Comparison of ENCODE assay signal across 25 mouse cellular contexts in genomic region chr14:121706482-121706901, GRCm38 (mm10).
DNase-seq lines count a peak whose midpoint lies in the region; ATAC-seq and TF ChIP-seq lines count a peak whose summit lies in the region.
"Had no signal": no experiment of that assay in that cellular context is flagged by ENCODE, and none has a peak within 500 bp of the region (broad histone marks: within the 10 kb centered on the region; RNA-seq: fewer than 3 reads in every experiment).

No protein-coding gene starts in this region.

- POLR2A ChIA-PET in Patski (lab: Charles Lee) = no interaction called here

- in situ Hi-C loops in Patski (cut with MboI; ENCODE audit: low pct_unique_long_range_greater_than_20kb) = no loop called here

- no peak overlapping the region for H3K4me2 ChIP-seq in heart, embryonic 11.5 days
- H3K4me2 ChIP-seq in forebrain, embryonic 11.5 days (ENCODE audit: low read depth, low read length, severe bottlenecking) = no peak overlapping the region
- H3K4me2 ChIP-seq: heart, embryonic 13.5 days; hindbrain, embryonic 14.5 days; liver, embryonic 11.5 days; midbrain, embryonic 13.5 days had no signal

- no peaks in the 10 kb centered on the region for H3K36me3 ChIP-seq in heart, embryonic 10.5 days
- no peaks in the 10 kb centered on the region for H3K36me3 ChIP-seq in heart, embryonic 11.5 days (ENCODE audit: control insufficient read depth, insufficient read depth, low read length)
- H3K36me3 ChIP-seq in forebrain, embryonic 11.5 days (ENCODE audit: control insufficient read depth, insufficient read depth, low read length) = no peaks in the 10 kb centered on the region
- H3K36me3 ChIP-seq: heart, embryonic 13.5 days; midbrain, embryonic 13.5 days had no signal

- CTCF ChIA-PET in Patski (lab: Charles Lee) = interaction anchor here (1.9 kb wide), 1 partner anchor 20 kb away, joined by 5 read pairs; no protein-coding TSS in a partner anchor

- intact Hi-C loops in heart, postnatal 25 days (cut with DNase I) = no loop called here

- TF ChIP-seq CTCF in layer of hippocampus, adult 2 months (conservative IDR thresholded peaks at IDR 0.05) = no peak
- TF ChIP-seq CTCF in Patski (IDR thresholded peaks at IDR 0.05) = no peak

- WGBS in heart, embryonic 10.5 days = 70% methylated on average over 3 of the region's 3 CpGs
- WGBS in heart, embryonic 11.5 days (ENCODE audit: insufficient replicate concordance) = 67% methylated on average over 3 of the region's 3 CpGs
- 77% methylated on average over 3 of the region's 3 CpGs for WGBS in forebrain, embryonic 11.5 days

- H3K27ac ChIP-seq in heart, embryonic 10.5 days = no peak overlapping the region
- no peak overlapping the region for H3K27ac ChIP-seq in heart, embryonic 11.5 days (ENCODE audit: low read depth, low read length)
- peak overlapping the region; percentile 37; the same call in 1 of the 2 replicates for H3K27ac ChIP-seq in layer of hippocampus, adult 2 months
- no peak overlapping the region for H3K27ac ChIP-seq in forebrain, embryonic 11.5 days (ENCODE audit: low read depth, low read length)
- H3K27ac ChIP-seq: heart, embryonic 13.5 days; hindbrain, embryonic 14.5 days; midbrain, embryonic 13.5 days had no signal

- no peaks in the 10 kb centered on the region for H3K27me3 ChIP-seq in heart, embryonic 10.5 days (ENCODE audit: insufficient read depth, poor library complexity, severe bottlenecking)
- no peaks in the 10 kb centered on the region for H3K27me3 ChIP-seq in heart, embryonic 11.5 days (ENCODE audit: control insufficient read depth, insufficient read depth, low read length)
- no peaks in the 10 kb centered on the region for H3K27me3 ChIP-seq in Patski
- H3K27me3 ChIP-seq in forebrain, embryonic 11.5 days (ENCODE audit: control insufficient read depth, insufficient read depth, low read length) = no peaks in the 10 kb centered on the region
- H3K27me3 ChIP-seq: heart, embryonic 13.5 days had no signal

- no peak overlapping the region for H3K9ac ChIP-seq in heart, embryonic 11.5 days (ENCODE audit: low read depth, low read length)
- H3K9ac ChIP-seq in forebrain, embryonic 11.5 days (ENCODE audit: low read length) = no peak overlapping the region
- H3K9ac ChIP-seq: heart, embryonic 13.5 days; hindbrain, embryonic 14.5 days; midbrain, embryonic 13.5 days had no signal

- ATAC-seq in heart, embryonic 11.5 days (replicated peaks; ENCODE audit: insufficient number of reproducible peaks, low FRiP score, low TSS enrichment) = no peak
- peak; percentile 21 for ATAC-seq in Patski
- no peak for ATAC-seq in forebrain, embryonic 11.5 days (replicated peaks; ENCODE audit: low FRiP score)
- ATAC-seq: forebrain, embryonic 14.5 days; midbrain, embryonic 13.5 days had no signal

- no peaks in the 10 kb centered on the region for H3K9me3 ChIP-seq in heart, embryonic 10.5 days
- no peaks in the 10 kb centered on the region for H3K9me3 ChIP-seq in heart, embryonic 11.5 days (replicated peaks; ENCODE audit: control insufficient read depth, low read length)
- H3K9me3 ChIP-seq in forebrain, embryonic 11.5 days (ENCODE audit: control insufficient read depth, low read length) = no peaks in the 10 kb centered on the region
- H3K9me3 ChIP-seq: heart, embryonic 13.5 days; megakaryocyte, embryonic 14.5 days; midbrain, embryonic 13.5 days had no signal

- peaks cover 28% of the 10 kb centered on the region for H3K4me1 ChIP-seq in heart, embryonic 10.5 days
- peaks cover 8% of the 10 kb centered on the region for H3K4me1 ChIP-seq in heart, embryonic 11.5 days (ENCODE audit: control insufficient read depth, insufficient read depth, low read length)
- H3K4me1 ChIP-seq in forebrain, embryonic 11.5 days (replicated peaks; ENCODE audit: control insufficient read depth, insufficient read depth, low read length) = no peaks in the 10 kb centered on the region; the same call in 1 of the 2 replicates

- H3K4me3 ChIP-seq in heart, embryonic 10.5 days = no peak overlapping the region
- H3K4me3 ChIP-seq in heart, embryonic 11.5 days (ENCODE audit: low read depth, low read length) = no peak overlapping the region
- no peak overlapping the region for H3K4me3 ChIP-seq in layer of hippocampus, adult 2 months
- H3K4me3 ChIP-seq in forebrain, embryonic 11.5 days (ENCODE audit: low read depth, low read length) = no peak overlapping the region
- H3K4me3 ChIP-seq: heart, embryonic 13.5 days; megakaryocyte, embryonic 14.5 days; midbrain, embryonic 13.5 days had no signal

- peak; percentile 98 for DNase-seq in heart, adult 11 months
- DNase-seq in heart, embryonic 10.5 days (ENCODE audit: low spot score) = no peak
- peak; percentile 20 for DNase-seq in heart, postnatal 25 days (ENCODE audit: low spot score)
- DNase-seq in layer of hippocampus, adult 2 months (ENCODE audit: low spot score in 2 of 2) = no peak
- no peak for DNase-seq in layer of hippocampus, postnatal 10 days (ENCODE audit: low spot score in 2 of 2)
- DNase-seq in Patski (ENCODE audit: low read depth, low spot score) = no peak
- no peak for DNase-seq in forebrain, embryonic 11.5 days (ENCODE audit: low spot score)
- DNase-seq: adrenal gland, adult 2 months; cerebellum, adult 11 months; cerebellum, adult 9-10 months; cerebellum, postnatal 36 days; gastrocnemius, postnatal 36 days; kidney, adult 18-20 months; kidney, postnatal 4 days; lung, postnatal 4 days; retina, postnatal 1 day; right cerebral cortex, postnatal 14 days; thymus, postnatal 4 days had no signal

Comparison
In these comparisons a context has a peak if more than half of its experiments do, and no peak if none do; other contexts are left out.
1. DNase-seq: peak in heart, adult 11 months (single experiment) and heart, postnatal 25 days (single experiment); none in heart, embryonic 10.5 days (single experiment), layer of hippocampus, adult 2 months (0 of 2), layer of hippocampus, postnatal 10 days (0 of 2), Patski (single experiment) and forebrain, embryonic 11.5 days (single experiment).